In the genomic region with DNA sequence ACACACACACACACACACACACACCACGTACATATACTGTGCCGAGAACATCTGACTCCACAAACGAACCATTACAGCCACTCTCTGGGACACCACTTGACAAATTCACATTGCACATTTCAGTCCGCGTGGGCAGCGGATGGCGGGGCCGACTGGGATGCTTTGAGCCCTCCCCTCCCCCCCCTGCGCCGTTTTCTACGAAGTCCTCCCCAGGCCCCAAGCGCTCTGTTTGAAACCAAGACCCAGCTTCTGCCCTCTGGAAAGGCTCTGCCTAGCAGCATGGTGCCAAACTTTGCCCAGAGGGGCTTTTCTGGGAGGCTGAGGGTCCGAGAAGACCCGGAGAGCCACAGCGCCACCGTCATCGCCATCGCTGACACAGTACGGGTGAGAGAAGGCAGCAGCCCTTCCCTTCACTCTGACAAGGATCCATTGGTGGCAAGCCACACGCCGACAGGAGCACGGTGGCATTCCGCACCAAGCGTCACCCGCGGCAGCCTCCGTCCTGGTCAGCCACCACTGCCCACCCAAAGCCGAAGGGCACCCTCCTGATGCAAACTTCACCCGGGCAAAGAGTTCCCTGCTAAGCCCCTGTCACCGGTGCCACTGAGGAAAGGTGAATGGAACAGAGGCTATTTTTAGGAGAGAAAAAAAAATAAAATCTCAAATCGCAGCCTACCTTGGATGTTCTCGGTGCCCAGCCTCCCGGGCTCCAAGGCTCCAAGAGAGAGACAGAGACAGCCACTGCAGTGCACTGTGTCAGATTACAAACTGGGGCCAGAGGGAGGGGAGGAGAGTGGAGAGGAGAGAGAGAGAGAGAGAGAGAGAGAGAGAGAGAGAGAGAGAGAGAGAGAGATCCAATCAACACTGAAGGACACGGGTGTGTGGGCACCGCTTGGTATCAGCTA, we compare ENCODE assay signal across 9 mouse cellular contexts. TPM values are rescaled to one million over a fixed set of nuclear protein-coding genes. Genes with fewer than 3 reads are reported as not detected.
DNase-seq lines count a peak whose midpoint lies in the region; ATAC-seq lines count a peak whose summit lies in the region.
"Had no signal": no experiment of that assay in that cellular context is flagged by ENCODE, and none has a peak within 500 bp of the region (broad histone marks: within the 10 kb centered on the region; RNA-seq: fewer than 3 reads in every experiment).

No protein-coding gene starts in this region.

- peak overlapping the region; percentile 40 for H3K4me3 ChIP-seq in kidney, embryonic 16.5 days (ENCODE audit: low read length)
- H3K4me3 ChIP-seq in embryonic facial prominence, embryonic 13.5 days, result peak overlapping the region; percentile 42

- H3K9ac ChIP-seq in kidney, embryonic 16.5 days (replicated peaks; ENCODE audit: low read length), result 0 out of 2 replicates have a peak overlapping the region, but pooled peaks have one; percentile 8
- peak overlapping the region; percentile 62 for H3K9ac ChIP-seq in embryonic facial prominence, embryonic 13.5 days

- no peak for DNase-seq in kidney, adult 8-10 months
- DNase-seq in layer of hippocampus, adult 9-11 months, result peak; percentile 48
- DNase-seq in neural tube, embryonic 10.5 days (ENCODE audit: extremely low spot score, low spot score), result peak; percentile 47
- no peak for DNase-seq in B cell, adult 2 months
- DNase-seq in testis, postnatal 10 days (ENCODE audit: low spot score), result no peak
- no peak for DNase-seq in yolk sac, embryonic 10.5 days (ENCODE audit: low spot score)

- no peaks in the 10 kb centered on the region for H3K36me3 ChIP-seq in kidney, embryonic 16.5 days (ENCODE audit: insufficient read depth, low read length)
- H3K36me3 ChIP-seq in embryonic facial prominence, embryonic 13.5 days, result no peaks in the 10 kb centered on the region

- 2% methylated on average over 35 of the region's 35 CpGs for WGBS in kidney, embryonic 16.5 days
- whole genome bisulfite sequencing in embryonic facial prominence, embryonic 13.5 days, result under 1% methylated on average over 35 of the region's 35 CpGs

- peaks cover 7% of the 10 kb centered on the region; the same call in 1 of the 2 replicates for H3K4me1 ChIP-seq in kidney, embryonic 16.5 days (ENCODE audit: insufficient read depth, low read length)
- H3K4me1 ChIP-seq in embryonic facial prominence, embryonic 13.5 days, result peaks cover 16% of the 10 kb centered on the region

- peak overlapping the region; percentile 66 for H3K4me2 ChIP-seq in kidney, embryonic 16.5 days (replicated peaks; ENCODE audit: low read depth, low read length)
- peak overlapping the region; percentile 77 for H3K4me2 ChIP-seq in embryonic facial prominence, embryonic 13.5 days

- H3K27me3 ChIP-seq in kidney, embryonic 16.5 days (ENCODE audit: insufficient read depth, low read length), result peaks cover 15% of the 10 kb centered on the region
- H3K27me3 ChIP-seq in embryonic facial prominence, embryonic 13.5 days, result peaks cover 33% of the 10 kb centered on the region

- 0 out of 2 replicates have a peak, but pooled peaks have one; percentile 33 for ATAC-seq in kidney, embryonic 16.5 days (ENCODE audit: low FRiP score, low TSS enrichment)
- ATAC-seq in embryonic facial prominence, embryonic 13.5 days (ENCODE audit: insufficient number of reproducible peaks, insufficient read depth, low FRiP score, low TSS enrichment, low read depth), result no peak
- ATAC-seq: Patski had no signal

- peaks cover 3% of the 10 kb centered on the region; the same call in 1 of the 2 replicates for H3K9me3 ChIP-seq in kidney, embryonic 16.5 days (ENCODE audit: low read length)
- H3K9me3 ChIP-seq in embryonic facial prominence, embryonic 13.5 days, result no peaks in the 10 kb centered on the region

- no peak overlapping the region for H3K27ac ChIP-seq in kidney, embryonic 16.5 days (ENCODE audit: low read length)
- no peak overlapping the region for H3K27ac ChIP-seq in embryonic facial prominence, embryonic 13.5 days

RNA-seq across cellular contexts. Expression of a gene that starts 0.7 kb away (rescaled TPM):
- polyA plus RNA-seq in kidney, embryonic 16.5 days (2015; fragmentation: Nextera tagmentation; extraction: Ambion mirVana), result 0.04 and 0.53 TPM in 2 replicates
- polyA plus RNA-seq in embryonic facial prominence, embryonic 13.5 days (2015; fragmentation: Nextera tagmentation; extraction: Ambion mirVana), result 0.18 and 0.19 TPM in 2 replicates
- polyA plus RNA-seq: Patski had no signal

RNA-seq across cellular contexts. Expression of a gene that starts 55.8 kb away (rescaled TPM):
- polyA plus RNA-seq in kidney, embryonic 16.5 days (2015; fragmentation: Nextera tagmentation; extraction: Ambion mirVana), result 36.7 and 43.6 TPM in 2 replicates
- 27.5 and 30.7 TPM in 2 replicates for polyA plus RNA-seq in embryonic facial prominence, embryonic 13.5 days (2015; fragmentation: Nextera tagmentation; extraction: Ambion mirVana)

Comparison
In these comparisons a context has a peak if more than half of its experiments do, and no peak if none do; other contexts are left out.
1. DNase-seq: peak in layer of hippocampus, adult 9-11 months (single experiment) and neural tube, embryonic 10.5 days (single experiment); none in kidney, adult 8-10 months (0 of 2), B cell, adult 2 months (0 of 2), testis, postnatal 10 days (single experiment) and yolk sac, embryonic 10.5 days (single experiment).